Mouse (Mus musculus): ENCODE measurements around the gene Gm9887. TPM values are rescaled to one million over a fixed set of nuclear protein-coding genes. Genes with fewer than 3 reads are reported as not detected.
A peak's percentile ranks its signal among the peaks of the same experiment; 100 is the strongest.
"Not testable (repeated sequence)": the region's sequence is repeated elsewhere in the genome, so short reads cannot be mapped to it uniquely, and the experiment has no call there.

Gene Gm9887
- under 1 TPM; 0.60 to 0.66 TPM for total RNA-seq (2021)

DNA sequence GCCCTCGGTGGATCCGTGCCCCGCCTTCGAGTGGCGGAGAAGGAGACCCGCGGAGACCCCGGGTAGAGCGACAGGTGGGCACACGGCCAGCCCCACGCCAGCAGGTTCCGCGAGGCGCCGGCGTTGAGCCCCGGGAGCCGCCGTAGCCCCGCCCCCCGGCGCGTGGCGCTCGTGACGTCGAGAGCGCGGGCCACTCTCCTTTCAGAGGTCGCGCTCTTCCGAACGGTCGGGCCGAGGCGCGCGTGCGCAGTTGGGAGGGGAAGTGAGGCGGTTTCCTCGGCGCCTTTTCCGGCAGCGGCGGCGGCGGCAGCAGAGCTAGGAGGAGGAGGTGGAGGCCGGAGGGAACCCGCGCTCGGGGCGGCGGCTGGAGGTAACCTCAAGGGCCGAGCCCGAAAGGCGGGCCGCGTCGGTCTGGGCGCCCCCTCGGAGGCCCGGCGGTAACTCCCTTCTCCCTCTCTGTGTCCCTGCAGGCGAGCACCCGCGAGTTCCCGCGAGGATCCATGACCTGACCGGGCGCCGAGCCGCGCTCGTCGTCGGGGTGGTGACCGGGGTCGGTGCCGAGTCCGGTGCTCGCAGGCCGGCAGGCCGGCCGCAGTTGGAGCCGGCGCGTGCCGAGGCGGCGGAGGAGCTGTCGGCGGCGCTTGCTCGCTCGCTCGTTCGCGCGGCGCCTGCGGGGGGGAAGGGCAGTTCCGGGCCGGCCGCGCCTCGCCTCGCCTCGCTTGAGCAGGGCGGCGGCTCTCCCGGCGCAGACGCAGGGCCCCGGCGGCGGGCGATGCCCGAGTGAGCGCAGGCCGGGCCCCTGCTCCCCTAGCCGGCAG is at the start of gene Gm9887, which contains the start of gene Arf6:
Gene Gm9887 (minus strand): TSS at position 605 of the 818 bp plus-strand sequence.
Gene Arf6 (plus strand): TSS at position 297 of the 818 bp plus-strand sequence.
- DNase-seq, result peak; percentile 97 to 98

DNA sequence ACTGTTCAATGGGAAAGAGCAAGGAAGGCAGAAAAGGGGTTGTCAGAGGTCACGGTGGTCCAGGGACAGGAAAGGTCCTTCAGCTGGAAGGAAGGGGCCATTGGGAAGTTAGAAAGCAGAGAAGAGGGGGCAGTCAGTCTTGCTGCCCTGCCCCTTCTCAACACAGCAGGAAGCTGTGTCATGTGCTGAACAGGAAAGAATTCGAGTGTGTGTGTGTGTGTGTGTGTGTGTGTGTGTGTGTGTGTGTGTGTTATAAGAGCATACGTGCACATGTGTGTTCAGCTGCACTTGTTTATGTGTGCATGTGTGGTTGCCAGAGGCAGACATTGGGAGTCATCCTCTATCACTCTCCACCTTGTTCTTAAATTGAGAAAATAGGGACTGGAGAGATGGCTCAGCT is 48.5 kb upstream of the Gm9887 start:
- no peak for DNase-seq

DNA sequence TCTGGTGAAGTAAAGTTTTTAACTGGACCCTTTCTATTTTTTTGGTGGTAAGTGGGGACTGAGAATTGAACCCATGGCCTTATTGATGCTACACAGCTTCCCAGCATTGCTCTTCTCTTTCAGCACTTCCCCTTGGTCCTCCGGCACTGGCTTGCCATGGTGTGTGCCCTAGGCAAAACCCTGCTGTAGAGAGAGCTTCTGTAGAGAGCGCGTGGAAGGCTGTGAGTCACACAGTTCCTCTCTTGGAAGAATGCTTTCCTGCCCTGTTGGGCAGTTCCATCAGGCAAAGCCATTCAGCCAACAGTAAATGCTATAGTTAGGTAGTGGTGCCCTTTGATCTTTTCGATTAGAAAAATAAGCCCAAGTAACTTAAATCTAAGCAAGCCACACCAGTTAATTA is 47.3 kb upstream of the Gm9887 start:
- no peak for DNase-seq

DNA sequence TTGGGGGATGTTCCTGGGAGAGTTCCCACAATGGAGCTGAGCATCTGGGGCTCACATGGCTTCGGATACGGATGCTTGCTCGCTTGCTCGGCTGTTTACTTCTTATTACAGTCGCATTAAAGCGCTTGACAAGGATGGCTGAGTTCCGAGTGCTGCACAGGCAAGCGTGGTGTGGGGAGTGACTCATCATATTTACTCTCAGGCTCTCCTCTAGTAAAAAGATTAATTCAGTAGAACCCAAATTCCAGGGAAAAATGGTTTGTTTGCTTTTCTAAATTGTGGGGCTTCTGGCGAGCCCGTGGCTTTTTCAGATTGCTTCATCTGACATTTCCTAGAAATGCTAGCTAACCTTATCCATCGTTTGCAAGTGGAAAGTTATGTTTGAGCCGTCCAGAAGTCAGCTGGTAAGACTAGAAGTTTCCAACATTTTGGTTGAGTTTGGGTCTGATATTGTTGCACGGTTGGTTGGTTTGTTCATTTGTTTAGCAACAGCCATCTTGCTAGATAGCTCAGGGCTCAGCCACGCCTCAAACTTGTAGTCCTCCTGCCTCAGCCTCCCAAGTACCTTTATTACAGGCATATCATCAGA is 46.9 kb upstream of the Gm9887 start:
- peak in 1 of 2 experiments; percentile 5 for DNase-seq

DNA sequence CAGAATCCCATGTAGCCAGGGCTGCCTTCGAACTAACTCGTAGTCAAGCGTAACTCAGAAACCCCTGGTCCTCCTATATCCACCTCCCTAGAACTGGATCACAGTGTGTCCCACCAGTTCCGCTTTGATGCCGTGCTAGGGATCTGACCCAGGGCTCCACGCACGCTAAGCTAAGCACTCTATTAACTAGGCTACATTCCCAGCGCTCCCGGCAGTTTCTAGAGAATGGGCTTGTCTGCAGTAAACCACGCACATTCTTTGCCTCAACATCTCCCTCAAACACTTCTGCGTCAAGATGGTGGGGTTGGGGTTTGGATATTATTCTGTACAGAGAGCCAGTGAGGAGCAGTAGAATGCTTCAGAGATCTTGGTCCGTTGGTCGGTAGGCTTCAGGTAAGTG is 46.3 kb upstream of the Gm9887 start:
- no peak for DNase-seq

DNA sequence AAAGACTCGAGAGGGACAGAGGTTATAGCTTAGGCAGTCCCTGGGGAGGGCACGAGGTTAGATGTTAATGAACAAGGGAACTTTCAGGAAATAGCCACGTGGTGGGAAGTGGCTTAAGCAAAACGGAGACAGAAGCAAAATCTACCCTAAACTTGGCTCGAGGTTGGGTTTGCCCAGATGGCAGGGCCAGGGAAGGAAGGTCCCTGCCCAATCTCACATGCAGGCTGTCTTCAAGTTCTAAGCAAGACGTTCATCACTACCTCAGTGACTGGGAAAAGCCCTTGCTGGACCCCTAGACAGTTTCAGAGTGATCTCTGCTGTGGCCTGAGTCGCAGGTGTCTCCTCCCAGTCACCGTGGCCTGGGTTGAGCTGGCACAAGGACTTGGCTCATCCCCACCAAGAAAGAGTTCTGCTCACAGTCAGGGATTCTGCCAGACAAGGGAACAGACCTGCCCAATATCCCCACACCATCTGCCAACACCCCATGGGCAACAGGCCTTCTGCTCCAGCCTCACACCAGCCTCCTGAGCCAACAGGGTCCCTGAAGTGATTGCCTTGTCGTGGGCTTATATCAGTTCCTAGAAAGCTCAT is 45.5 kb upstream of the Gm9887 start:
- no peak for DNase-seq

DNA sequence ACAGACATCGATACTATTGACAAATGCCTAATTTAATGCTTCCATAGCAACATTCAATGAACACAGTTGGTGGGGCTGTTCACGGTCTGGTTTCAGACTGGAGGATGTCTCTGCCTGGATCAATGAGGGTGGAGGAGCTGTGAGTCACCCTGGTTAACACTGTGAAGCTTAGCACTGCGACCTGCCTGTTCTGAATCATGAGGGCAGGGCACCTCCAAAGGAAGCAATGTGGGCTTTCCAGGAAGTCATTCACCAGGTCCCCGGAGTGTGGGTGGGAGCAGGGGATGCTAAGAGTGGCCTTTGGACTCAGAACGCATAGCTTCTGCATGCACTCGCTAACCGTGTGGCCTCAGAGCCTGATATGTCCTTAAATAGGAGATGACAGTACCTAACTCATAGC is 44.5 kb upstream of the Gm9887 start:
- DNase-seq, result no peak

DNA sequence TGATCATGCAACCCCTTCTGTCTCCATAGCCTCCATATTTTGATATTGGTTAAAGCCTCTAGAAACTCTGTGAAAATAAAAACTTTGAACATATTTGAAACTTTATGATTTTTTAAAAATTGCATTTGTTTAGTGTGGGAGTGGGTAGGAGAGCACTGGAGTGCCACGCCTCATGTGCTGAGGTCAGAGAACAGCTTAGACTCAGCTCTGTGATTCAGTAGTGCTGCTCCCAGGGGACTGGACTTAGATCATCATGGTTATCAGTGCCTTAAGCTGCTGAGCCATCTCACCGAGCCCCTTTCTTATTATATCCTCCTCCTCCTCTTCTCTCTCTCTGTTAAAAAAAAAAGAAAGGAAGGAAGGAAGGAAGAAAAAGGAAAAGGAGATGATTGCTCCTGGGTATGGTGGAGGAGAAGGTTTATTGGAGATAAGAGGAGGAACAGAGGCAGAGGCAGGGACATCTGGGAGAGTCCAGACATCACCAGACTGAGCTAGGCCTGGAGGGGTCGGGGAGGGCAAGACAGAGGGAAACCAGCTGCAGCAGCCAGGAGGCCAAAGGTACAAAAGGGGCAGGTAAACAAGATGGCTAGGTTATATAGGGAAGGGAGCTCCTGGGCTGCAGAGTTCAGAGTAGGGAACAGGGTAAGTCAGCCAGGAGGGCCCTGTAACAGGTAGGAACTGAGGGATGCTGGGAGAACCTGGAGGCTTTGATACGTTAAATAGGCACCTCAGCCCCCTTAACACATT is 42.7 kb upstream of the Gm9887 start:
- no peak for DNase-seq

DNA sequence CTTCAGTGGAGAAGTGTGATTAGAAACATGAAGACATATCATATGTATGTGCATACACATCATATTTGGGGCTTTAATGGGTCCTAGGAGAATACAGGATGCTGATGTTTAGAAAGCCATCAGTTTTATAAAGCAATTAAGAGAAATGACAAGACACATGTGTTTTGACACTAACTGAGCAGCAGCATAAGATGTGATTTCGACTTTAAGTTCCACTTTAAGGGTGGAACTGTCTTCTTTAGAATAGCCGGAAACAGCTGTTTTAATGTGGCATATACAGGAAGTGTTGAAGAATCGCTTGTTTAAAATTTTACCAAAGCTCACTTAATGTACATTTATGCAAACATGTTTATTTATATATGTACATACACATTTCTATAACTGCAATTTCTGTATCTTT is 41.0 kb upstream of the Gm9887 start:
- no peak for DNase-seq

DNA sequence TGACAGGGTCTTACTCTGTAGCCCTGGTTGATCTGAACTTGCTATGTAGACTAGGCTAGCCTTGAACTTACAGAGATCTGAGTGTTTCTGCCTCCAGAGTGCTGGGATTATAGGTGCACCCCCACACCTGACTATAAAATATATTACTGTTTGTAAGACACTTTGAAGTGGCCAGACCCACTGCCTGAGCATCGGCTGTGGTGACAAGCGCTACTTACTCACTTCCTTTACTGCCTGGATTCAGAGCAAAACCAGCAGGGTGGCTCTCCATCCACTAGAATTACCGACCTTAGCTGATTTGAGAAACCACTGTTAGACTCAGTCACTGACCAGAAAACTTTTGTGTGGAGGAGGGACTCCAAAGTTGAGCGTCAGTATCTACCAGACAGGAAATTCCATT is 39.7 kb upstream of the Gm9887 start:
- DNase-seq, result no peak

DNA sequence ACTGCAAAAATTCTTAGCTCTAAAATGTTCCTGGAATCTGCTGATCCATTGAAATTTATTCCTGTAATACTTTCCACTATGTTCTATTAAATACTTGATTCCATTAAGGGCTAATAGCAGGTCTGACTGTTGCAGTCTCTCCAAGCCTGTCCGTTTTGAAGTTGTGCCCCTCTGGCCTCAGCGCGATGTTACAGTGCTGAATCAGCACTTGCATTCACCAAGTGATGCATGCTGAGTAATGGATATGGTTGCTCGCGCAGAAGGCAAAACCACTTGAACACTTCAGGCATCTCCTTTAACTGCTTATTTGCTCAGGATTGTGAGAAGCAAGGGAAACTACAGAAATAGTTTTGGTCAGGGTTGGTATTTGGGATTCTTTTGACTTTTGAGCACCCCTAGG is 38.5 kb upstream of the Gm9887 start:
- no peak for DNase-seq

DNA sequence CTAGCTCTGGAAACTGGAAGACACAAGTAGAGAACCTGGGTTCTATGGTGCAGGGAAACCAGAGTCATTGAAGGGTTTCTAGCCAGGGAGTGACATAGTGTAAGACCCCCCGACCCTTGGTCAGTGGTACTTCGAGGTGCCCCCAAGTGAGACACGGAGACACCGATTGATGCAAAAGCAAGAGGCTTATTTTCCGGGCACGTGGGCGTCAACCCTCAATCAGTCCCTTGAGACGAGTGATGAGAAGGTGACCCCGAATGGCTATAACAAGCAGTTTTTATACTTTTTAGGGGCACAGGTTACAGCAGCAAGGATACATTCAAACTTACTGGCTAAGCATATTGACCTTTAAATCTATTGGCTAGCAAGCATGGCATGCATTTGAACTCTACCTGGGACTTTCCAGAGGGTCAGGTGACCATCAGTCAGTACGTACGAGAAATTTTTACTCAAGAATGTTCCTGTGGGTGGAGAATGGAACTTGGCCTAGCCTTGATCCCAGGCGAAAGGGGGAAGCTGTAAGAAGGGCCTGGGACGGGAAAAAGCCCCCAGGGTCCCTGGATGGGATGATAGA is 30.4 kb upstream of the Gm9887 start:
- DNase-seq, result no peak

DNA sequence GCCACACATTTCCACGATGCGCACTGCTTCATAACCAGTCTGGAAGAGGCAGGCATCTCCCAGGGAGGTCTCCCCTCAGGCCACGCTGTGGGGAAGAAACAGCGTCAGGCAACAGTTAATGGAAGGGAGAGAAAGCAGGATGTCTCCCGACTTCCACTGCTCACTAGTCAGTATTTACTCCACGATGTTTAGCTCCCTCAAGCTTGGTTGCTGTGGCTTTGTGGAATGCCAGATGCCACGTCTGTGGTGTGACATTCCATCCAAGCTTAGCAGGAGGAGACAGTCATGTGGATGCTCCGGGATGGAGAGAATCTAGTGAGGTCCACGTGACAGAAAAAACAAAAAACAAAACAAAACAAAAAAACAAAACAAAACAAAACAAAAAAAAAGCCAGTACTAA is 29.8 kb upstream of the Gm9887 start:
- DNase-seq, result no peak

DNA sequence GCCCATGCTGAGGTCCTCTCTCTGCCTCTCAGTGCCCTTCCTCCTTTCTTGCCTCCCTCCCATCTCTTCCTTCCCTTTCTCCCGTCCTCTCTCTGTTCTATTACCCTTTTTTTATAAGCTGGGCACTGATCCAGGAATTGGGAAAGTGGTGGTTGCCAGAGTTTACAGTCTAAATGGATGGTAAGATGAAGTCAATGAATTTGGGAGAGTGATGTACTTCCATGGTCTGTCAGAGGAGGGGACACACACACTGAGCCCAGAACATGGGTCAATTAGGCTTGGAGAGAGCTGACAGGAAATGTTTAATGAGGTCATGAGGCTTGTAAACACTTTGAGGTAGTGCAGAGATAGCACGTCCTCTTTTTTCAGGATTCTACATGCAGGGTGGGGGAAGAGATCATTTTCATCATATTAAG is 28.6 kb upstream of the Gm9887 start:
- DNase-seq, result no peak

DNA sequence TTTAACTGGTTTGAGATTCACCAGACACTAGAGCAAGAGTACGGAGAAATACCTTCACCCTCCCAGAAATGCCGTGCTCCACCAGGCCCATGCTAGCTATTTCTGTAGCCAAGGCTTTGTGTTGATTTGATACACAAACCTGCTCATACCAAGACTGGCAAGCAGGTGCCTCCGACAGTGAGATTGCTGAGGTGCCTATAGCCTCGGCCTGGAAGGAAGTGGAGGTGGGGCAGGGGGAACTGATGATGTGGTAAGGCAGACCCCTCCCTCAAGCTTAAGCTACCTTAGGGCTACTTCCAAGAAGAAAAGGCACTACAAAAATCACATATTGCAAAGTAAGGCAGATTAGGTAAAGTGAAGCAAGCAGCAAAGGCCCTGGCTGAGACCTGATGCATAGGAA is 28.1 kb upstream of the Gm9887 start:
- DNase-seq, result no peak

DNA sequence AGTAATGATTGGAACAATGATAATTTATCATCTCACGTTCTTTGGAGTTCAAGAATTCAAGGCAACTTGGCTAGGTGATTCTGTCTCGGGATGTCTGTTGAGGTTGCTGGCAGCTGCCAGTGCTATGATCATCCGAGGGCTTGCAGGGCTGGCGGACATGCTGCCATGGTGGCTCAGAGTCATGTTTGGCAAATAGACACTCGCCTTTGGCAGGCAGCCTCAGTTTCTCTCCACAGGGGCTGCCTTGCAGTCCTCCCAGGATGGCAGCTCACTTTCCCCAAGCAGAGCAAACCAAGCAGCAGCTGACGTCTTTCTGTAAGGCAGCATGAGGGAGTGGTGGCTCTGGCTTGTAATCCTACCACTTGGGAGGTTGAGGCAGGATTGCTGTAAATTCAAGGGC is 22.2 kb upstream of the Gm9887 start:
- DNase-seq, result no peak

DNA sequence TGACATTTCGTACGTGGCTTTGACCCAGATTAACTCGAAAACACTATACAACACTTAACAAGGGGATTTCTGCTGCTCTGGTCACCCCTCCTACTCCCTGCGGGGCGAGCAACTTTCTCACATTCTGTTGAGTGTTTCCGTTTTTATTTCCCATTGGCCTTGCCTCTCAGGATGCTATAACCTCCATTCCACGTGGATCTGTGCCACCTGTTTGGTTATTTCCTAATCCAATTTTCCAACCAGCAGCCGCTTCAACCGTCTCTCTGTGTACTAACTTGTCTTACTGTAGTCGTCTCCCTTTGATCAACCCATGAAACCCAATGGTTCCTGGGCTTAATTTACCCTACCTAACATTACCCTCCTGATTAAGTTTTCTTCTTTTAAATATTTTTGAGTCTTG is 20.8 kb upstream of the Gm9887 start:
- no peak for DNase-seq

DNA sequence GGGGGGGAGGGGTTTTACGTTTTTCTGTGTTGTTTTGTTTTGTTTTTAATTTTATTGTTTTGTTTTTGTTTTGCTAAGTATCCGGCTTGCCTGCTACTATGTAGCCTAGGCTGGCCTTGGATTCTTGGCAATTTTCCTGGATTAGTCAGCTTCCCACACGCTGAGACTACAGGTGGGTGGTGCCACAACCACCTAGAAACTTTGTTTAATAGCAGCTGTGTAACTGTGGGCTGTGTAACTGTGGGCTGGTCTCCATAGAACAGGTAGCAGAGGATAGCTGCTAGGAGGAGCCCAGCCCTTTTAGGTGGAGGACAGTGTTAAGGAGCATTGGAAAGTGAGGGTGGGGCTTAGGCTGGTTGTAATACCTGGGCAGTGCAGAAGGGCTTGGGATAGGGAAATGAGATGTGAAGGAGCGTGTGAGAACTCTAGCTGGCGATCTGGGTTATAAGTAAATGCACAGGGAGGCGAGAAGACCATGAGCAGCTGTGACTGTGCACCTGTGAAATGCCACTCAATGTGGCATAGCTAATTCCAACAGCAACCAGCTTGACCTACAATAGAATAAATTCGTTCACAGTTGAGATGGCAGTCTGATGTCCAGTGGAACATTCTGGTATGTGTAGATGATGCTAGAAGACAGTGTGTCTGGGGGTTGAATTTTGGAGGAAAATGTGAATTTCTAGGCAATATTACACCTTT is 17.9 kb upstream of the Gm9887 start:
- DNase-seq, result no peak

DNA sequence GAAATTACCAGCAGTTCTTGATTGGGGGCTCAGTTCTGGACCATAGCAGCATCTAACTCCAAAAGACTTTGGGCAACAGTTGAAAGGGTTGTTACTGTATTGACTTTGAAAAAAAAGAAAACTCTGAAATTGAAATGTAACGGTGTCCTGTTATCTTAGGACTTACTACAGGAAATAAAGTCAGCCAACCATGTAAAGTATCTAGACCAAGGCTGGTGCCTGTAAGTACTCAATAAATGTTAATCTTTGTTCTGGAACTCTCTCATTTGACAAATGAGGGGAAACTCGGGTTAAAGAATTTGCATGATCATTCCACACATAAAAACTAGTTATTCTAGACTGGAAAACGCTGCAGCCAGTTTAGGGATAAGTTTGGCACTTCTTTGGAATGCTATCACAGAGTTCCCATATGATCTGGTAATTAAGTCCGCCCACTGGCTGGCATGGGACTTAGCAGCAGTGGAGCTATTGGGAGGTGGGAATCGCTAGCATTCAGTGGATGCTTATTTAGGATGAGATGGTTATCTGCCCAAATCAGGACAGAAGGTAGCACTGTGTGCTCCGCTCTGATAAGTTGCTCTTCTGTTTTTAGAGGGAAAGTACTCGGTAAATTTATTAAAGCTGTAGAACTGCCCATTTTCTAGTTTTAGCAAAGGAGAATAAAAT is 17.1 kb upstream of the Gm9887 start:
- peak; percentile 24 to 39 for DNase-seq

DNA sequence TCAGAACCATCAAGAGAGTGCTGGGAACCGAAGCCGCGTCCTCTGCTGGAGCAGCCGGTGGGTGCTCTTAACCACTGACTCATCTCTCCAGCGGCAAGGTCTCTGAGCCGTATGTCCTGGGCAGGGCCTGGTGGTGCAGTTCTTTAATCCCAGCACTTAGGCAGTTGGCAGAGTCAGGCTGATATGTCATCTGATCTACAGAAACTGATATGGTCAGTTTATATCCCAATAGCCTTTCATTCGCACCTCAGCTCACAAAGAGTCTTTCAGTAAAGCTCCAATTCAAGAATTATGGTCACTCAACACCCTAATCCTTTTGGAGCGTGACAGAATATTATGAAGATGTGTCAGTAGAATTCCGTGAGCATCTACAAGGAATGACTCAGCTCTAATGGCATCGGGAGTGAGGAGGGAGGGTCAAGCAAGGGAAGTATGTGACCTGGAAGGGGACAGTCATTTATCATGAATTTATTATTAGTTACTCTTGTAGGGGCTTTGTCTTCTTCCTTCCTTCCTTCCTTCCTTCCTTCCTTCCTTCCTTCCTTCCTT is 16.1 kb upstream of the Gm9887 start:
- no peak for DNase-seq

DNA sequence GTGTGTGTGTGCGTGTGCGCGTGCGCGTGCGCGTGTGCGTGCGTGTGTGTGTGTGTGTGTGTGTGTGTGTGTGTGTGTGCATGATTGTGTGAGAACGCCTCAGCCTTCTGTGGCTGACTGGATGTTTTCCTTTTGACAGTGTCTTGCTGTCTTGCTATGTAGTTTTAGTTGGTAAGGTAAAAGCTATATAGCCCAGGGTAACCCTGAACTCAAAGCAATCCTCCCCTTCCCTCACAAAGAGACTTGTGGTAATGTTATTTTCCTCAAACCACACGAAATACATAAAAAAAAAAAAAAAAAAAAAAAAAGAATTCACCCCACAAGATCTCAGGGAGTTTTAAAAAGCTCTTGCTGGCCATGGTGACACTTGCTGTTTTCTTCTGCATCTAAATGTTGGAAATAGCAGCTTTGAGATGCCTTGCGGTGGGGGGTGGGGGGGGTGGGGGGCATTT is 14.0 kb upstream of the Gm9887 start:
- not testable (repeated sequence) for DNase-seq
